Mouse (Mus musculus) forebrain, embryonic 13.5 days (tissue): Measurements from ENCODE around the gene Utp11. TPM values are rescaled to one million over a fixed set of nuclear protein-coding genes. Genes with fewer than 3 reads are reported as not detected.

Experiments used
- ATAC-seq: fragments of 200-750 bp; cut with Nextera tagmentation; 2 replicates; pipeline ENCODE4 v1.8.0; 2017
- H3K27ac ChIP-seq: fragments of 300-500 bp; sonication (generic); 2 replicates; pipeline ENCODE4 v1.5.1; 2015; ENCODE audit warnings: inconsistent platforms, mild to moderate bottlenecking, moderate library complexity
- H3K27me3 ChIP-seq: fragments of 300-500 bp; sonication (generic); 2 replicates; pipeline ENCODE4 v1.6.1; 2015; ENCODE audit warnings: mild to moderate bottlenecking, inconsistent platforms
- H3K36me3 ChIP-seq: fragments of 300-500 bp; sonication (generic); 2 replicates; pipeline ENCODE4 v1.6.1; 2015; ENCODE audit warnings: mild to moderate bottlenecking, inconsistent platforms; ENCODE audit not compliant: poor library complexity, severe bottlenecking
- H3K4me1 ChIP-seq: fragments of 300-500 bp; sonication (generic); 2 replicates; pipeline ENCODE4 v1.6.1; 2015; ENCODE audit warnings: inconsistent platforms
- H3K4me2 ChIP-seq: fragments of 300-500 bp; sonication (generic); 2 replicates; pipeline ENCODE4 v1.6.1; 2015; ENCODE audit warnings: inconsistent platforms, mild to moderate bottlenecking, moderate library complexity
- H3K4me3 ChIP-seq: fragments of 300-500 bp; sonication (generic); 2 replicates; pipeline ENCODE4 v1.5.1; 2015; ENCODE audit warnings: mild to moderate bottlenecking, inconsistent platforms
- H3K9ac ChIP-seq: fragments of 300-500 bp; sonication (generic); 2 replicates; pipeline ENCODE4 v1.6.1; 2015; ENCODE audit warnings: mild to moderate bottlenecking, inconsistent platforms
- H3K9me3 ChIP-seq: fragments of 300-500 bp; sonication (generic); replicated peaks from 2 replicates; pipeline ENCODE4 v1.6.1; 2016; ENCODE audit warnings: inconsistent platforms
- WGBS: fragments of 180-500 bp; shearing (Covaris S2); methylation state at CpG from one replicate; pipeline ENCODE4 v1.1.7; 2015; 5-methylcytosine and 5-hydroxymethylcytosine counted together
- polyA plus RNA-seq: library from polyadenylated mRNA; unstranded; fragments of >200 nt; fragmentation: Nextera tagmentation; extraction: Ambion mirVana; gene quantifications from 2 replicates; pipeline ENCODE4 v1.2.1, GENCODE M21; 2015

Gene Utp11
- polyA plus RNA-seq, 1 experiment from 2014 or later, result 59.1 TPM

DNA sequence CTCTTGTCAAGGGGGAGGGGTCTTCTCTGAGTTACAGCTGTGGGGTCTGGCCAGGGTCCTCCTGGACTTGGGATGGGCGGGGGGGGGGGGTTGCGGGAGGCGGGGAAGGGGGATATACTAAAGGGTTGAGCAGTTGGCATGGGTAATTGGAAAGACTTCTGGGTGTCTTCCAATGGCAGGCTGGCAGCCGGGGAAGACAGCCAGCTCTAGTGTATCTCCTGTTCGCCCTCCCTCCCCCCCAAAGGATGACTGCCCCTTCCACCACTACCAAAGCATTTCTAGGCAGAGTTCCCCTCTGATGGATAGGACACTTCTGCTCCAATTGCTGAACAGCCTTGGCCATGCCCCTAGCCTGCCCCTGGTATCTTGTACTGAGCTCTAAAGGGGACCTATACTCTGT, 8.5 kb upstream of the Utp11 start:
- Histone ChIP-seq H3K27me3 (peaks cover 7% of the 10 kb centered on the region; the same call in 1 of the 2 replicates), H3K36me3 (no peaks in the 10 kb centered on the region), H3K9me3 (no peaks in the 10 kb centered on the region), H3K4me2 (peak overlapping the region; percentile 98), H3K4me1 (peaks cover 53% of the 10 kb centered on the region), H3K27ac (no peak overlapping the region), H3K4me3 (peak overlapping the region; percentile 68; the same call in 1 of the 2 replicates), H3K9ac (no peak overlapping the region)
- WGBS, result 44% methylated on average over 3 of the region's 5 CpGs
- no peak for ATAC-seq

DNA sequence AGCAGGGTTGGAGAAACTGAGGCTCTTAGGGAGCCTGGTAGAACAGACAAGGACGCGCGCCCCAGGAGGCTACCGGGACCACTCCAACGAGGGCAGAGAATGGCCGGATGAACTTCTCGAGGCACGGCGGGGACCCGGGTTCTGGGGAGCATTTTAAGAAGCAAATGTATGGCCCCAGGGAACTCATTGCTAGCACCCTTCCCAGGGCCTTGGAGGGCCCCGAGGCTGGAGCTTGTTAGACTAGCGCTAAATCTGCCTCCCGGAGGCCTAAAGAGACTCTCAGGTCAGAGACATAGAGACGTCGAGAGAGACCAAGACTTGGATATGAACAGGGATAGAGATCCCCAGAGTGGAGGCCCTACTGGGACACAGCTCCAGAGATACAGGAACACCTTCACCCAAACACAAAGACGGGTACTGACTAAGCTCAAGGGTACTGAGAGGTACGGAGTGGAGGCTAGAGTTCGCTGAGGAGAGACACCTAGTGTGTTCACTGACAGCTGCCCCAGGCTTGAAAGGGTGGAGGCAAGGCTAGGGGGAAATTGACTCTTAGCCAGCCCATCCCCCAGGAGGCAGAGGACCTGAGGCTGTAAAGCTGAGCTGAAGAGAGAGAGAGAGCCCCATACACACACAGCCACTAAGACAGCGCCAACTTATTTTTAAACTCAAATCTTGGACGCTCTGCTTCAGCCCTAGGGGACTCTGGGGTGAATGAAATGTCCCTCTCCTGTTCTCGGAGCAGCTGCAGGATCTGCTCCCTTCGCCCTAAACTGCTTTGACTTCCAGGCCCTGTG, 7.8 kb upstream of the Utp11 start:
- peak overlapping the region; percentile 68 for H3K4me3 ChIP-seq
- H3K36me3 ChIP-seq, result no peaks in the 10 kb centered on the region
- peak overlapping the region; percentile 98 for H3K4me2 ChIP-seq
- 4% methylated on average over 22 of the region's 22 CpGs for WGBS
- peaks cover 53% of the 10 kb centered on the region for H3K4me1 ChIP-seq
- H3K27me3 ChIP-seq, result peaks cover 11% of the 10 kb centered on the region
- ATAC-seq, result no peak; the same call in 1 of the 2 replicates
- H3K9me3 ChIP-seq, result no peaks in the 10 kb centered on the region
- H3K27ac ChIP-seq, result no peak overlapping the region
- H3K9ac ChIP-seq, result peak overlapping the region; percentile 77

DNA sequence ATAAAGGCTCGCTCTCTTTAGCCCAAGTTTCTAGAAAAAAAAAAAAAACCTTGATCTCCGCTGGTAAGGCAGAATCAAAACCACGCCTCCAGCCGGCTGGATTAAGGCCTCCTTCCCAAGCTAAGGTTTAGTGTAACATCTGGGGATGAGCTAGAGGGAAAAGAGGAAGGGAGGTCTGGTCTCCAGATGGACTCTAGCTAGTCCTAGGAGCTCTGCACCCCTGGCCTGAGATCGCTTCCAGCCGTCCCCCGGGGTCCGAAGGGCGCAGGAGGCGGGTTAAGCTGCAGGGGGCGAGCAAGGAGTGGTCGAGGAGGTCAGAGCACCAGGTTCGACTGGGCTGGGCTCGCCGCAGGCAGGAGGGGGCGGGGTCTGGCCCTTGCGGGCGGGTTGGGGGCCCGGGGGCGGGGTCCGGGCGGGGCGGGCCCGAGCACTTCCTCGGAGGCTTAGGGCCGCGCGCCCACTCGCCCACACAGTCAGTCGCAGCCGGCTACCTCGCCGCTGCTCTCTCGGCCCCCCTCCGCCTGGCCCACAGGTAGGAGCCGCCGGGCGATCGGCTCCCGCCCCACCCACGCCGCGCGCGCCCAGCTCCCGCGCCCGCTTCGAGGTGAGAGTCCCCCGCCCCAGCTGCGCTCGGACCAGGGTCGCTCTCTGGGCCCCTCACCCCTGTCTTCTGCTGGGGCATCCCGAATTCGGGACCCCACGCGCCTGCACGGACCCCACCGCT, 7.0 kb upstream of the Utp11 start, which contains the start of gene Fhl3:
Gene Fhl3 (plus strand): TSS at position 454 of the 724 bp plus-strand sequence.
- under 1% methylated on average over 43 of the region's 59 CpGs for WGBS
- Histone ChIP-seq H3K4me3 (peak within 1 kb of the TSS; percentile 68), H3K9me3 (no peaks in the 10 kb centered on the region), H3K9ac (peak within 1 kb of the TSS; percentile 77), H3K27ac (no peak within 1 kb of the TSS), H3K4me2 (peak within 1 kb of the TSS; percentile 98), H3K4me1 (peaks cover 53% of the 10 kb centered on the region), H3K36me3 (no peaks in the 10 kb centered on the region), H3K27me3 (peaks cover 19% of the 10 kb centered on the region)
- ATAC-seq, result peak; percentile 68

DNA sequence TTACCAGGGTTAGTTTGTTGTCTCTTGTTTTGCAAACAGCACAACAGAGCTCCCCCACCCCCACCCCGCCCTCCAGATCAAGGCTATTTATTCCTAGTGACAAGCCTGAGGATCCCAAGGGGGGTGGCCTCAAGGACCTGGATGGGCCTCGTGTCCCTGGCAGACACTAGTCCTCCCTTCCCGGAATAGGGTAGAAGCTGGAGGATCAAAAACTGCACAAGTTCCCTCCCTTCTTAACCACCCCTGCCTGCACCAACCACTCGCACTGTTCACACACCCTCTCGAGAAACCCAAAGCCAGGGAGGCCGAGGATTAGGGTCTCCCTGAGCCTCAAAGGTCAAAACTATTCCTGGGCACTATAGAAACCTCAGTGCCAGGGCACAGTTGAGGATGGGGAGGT, 6.4 kb upstream of the Utp11 start:
- H3K36me3 ChIP-seq, result no peaks in the 10 kb centered on the region
- peak overlapping the region; percentile 77; the same call in 1 of the 2 replicates for H3K9ac ChIP-seq
- H3K27ac ChIP-seq, result no peak overlapping the region
- H3K4me3 ChIP-seq, result peak overlapping the region; percentile 68; the same call in 1 of the 2 replicates
- 3% methylated on average over 6 of the region's 6 CpGs for WGBS
- peak overlapping the region; percentile 98 for H3K4me2 ChIP-seq
- no peaks in the 10 kb centered on the region for H3K9me3 ChIP-seq
- peaks cover 49% of the 10 kb centered on the region for H3K4me1 ChIP-seq
- no peak for ATAC-seq
- H3K27me3 ChIP-seq, result peaks cover 25% of the 10 kb centered on the region

DNA sequence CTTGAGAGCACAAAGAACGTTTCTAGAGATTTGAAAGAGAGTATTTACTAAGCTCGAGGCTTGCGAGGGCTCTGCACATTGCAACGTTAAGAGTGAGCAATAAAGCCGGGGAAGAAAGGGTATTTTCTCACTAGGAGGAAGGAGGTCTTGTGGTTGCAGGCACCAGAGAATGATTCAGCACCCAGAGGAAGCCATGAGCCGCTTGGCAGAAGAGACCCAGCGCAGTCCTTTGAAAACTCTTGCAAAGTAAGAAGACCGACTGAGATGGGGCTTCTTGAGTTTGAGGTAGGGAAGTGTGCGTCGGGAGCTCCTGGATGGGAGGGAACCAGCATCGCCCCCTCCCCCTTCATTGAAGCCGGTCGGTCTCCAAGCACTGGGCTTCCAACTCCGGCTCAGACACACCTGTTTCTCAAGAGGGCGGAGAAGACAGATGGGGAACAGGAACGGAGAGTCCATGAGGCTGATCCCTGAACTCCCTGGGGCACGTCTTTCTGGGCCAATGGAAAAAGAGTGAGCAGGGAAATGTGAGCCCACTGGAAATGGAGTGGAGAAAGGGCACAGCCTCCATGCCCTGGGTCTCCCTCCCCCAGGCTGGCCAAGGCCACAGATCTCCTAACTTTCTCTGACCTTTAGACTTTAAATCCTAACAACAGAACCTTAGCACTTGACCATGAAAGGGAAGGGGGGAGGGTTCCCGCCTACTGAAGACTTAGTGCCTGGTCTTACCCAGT, 2.6 kb upstream of the Utp11 start:
- WGBS, result 14% methylated on average over 18 of the region's 18 CpGs
- Histone ChIP-seq H3K4me3 (no peak overlapping the region), H3K27me3 (peaks cover 25% of the 10 kb centered on the region), H3K9me3 (no peaks in the 10 kb centered on the region), H3K9ac (no peak overlapping the region), H3K4me2 (no peak overlapping the region), H3K4me1 (peaks cover 34% of the 10 kb centered on the region), H3K27ac (no peak overlapping the region), H3K36me3 (no peaks in the 10 kb centered on the region)
- no peak for ATAC-seq

DNA sequence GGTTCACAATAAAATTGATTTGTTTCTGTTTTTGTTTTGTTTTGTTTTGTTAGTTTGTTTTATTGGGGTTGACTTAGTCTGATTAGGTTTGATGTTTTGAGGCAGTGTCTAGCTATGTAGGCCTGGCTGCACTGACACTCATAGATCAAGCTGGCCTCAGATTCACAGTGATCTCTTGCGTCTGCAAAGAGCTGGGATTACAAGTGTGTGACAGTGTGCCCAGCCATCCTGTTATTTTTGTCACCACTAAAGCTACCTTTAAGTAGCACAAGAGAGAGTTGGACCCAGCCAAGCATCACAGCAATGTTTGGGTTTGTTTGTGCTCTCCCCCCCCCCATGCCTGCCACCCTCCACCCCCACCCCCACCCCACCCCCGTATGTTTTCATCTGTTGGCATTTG, 1.2 kb upstream of the Utp11 start:
- Histone ChIP-seq H3K9ac (no peak overlapping the region), H3K27ac (no peak overlapping the region), H3K9me3 (no peaks in the 10 kb centered on the region), H3K36me3 (0 out of 2 replicates have a peak, but pooled peaks cover under 1% of the 10 kb centered on the region), H3K4me3 (no peak overlapping the region), H3K27me3 (peaks cover 20% of the 10 kb centered on the region), H3K4me1 (peaks cover 21% of the 10 kb centered on the region), H3K4me2 (no peak overlapping the region)
- no peak for ATAC-seq
- WGBS, result 92% methylated on average over 2 of the region's 2 CpGs

DNA sequence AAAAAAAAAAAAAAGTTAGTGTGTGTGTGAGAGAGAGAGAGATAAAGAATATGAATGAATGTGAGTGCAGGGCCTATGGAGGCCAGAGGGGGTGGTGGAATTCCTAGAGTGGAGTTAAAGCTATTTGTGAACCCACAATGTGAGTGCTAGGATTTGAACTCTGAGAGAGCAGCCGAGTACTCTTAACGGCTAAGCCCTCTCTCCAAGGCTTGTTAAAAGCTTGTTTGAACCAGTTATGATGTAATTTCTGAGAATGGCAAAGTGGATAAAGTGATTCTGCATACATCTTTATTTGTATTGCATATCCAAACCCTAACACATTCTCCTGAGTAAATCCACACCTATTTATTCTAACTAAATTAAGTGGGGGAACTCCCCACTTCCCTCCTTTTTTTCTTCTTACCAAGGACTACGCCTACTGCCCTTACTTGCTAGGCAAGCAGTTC, 961 bp downstream of the Utp11 start:
- peak overlapping the region; percentile 91 for H3K4me2 ChIP-seq
- H3K27ac ChIP-seq, result no peak overlapping the region
- no peaks in the 10 kb centered on the region for H3K9me3 ChIP-seq
- ATAC-seq, result no peak
- H3K4me3 ChIP-seq, result peak overlapping the region; percentile 84
- WGBS, result 73% methylated on average over 3 of the region's 3 CpGs
- H3K4me1 ChIP-seq, result peaks cover 19% of the 10 kb centered on the region
- peaks cover 18% of the 10 kb centered on the region for H3K27me3 ChIP-seq
- peak overlapping the region; percentile 96 for H3K9ac ChIP-seq
- H3K36me3 ChIP-seq, result peaks cover 11% of the 10 kb centered on the region; the same call in 1 of the 2 replicates

DNA sequence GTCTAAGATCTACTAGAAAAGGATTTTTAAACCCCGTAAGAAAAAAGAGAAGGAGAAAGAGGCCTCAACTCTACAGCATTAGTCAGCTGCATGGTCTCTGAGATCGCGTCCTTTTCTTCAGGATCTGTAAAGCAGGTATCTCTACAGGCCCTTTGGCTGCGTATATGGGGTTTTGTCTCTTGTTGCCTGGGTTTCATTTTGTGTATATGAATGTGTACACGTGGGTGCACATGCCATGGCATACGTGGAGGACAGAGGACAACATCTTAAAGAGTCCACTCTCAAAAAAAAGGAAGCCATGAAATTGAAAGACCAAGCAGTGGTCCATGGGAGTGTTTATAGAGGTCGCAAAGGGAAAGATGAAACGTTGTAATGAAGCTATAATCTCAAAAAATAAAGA, 1.9 kb downstream of the Utp11 start:
- H3K4me2 ChIP-seq, result no peak overlapping the region
- peaks cover 16% of the 10 kb centered on the region; the same call in 1 of the 2 replicates for H3K36me3 ChIP-seq
- no peak overlapping the region for H3K4me3 ChIP-seq
- no peak for ATAC-seq
- no peak overlapping the region for H3K9ac ChIP-seq
- no peak overlapping the region for H3K27ac ChIP-seq
- peaks cover 19% of the 10 kb centered on the region for H3K4me1 ChIP-seq
- 90% methylated on average over 8 of the region's 8 CpGs for WGBS
- no peaks in the 10 kb centered on the region for H3K9me3 ChIP-seq
- peaks cover 15% of the 10 kb centered on the region for H3K27me3 ChIP-seq

DNA sequence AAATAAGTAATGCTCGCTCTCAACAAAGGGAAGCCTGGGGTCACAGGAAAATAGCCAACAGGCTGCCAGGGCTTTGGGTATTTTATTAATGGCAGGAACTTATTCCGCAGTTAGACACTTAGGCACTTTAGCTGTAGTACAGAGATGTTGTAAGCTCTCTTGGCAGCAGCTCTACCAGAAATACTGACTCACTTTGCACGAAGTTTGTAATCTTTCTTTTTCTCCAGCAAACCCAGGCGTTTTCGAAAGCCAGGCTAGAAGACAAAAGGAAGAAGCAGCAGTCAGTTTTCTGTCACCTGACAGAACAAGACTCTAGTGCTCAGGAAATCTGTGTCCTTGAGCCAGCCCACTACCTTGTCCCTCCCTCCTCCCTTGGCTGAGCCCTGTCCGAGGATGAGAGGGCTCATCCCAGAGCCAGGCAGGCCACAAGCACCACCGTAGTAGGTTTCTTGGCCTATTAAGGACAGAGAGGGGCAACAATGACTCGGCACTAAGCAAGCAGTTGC, 7.5 kb downstream of the Utp11 start:
- ATAC-seq, result no peak

DNA sequence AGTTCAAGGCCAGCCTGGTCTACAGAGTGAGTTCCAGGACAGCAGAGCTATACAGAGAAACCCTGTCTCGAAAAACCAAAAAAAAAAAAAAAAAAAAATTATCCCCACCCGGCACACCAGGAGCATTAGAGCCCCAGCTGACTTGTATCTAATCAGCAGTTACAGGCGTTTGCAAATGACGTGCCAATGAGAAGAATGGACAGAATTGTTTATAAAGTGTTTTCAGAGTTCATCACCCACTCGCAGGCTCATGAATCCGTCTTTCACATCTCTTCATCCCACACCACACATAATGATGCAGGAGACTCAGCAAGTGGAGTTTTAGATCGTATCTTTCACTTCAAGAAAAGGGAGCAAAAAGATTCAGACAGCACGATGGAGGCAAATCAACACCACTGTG, 7.9 kb downstream of the Utp11 start:
- H3K9ac ChIP-seq, result no peak overlapping the region
- peaks cover 66% of the 10 kb centered on the region for H3K36me3 ChIP-seq
- H3K9me3 ChIP-seq, result no peaks in the 10 kb centered on the region
- H3K27me3 ChIP-seq, result no peaks in the 10 kb centered on the region
- H3K4me1 ChIP-seq, result no peaks in the 10 kb centered on the region
- H3K27ac ChIP-seq, result no peak overlapping the region
- 89% methylated on average over 8 of the region's 8 CpGs for WGBS
- H3K4me2 ChIP-seq, result no peak overlapping the region
- no peak overlapping the region for H3K4me3 ChIP-seq
- no peak for ATAC-seq

More for the DNA sequence above, 7.5 kb downstream of the Utp11 start:
- Histone ChIP-seq H3K27ac (no peak overlapping the region), H3K9ac (no peak overlapping the region), H3K36me3 (peaks cover 61% of the 10 kb centered on the region), H3K4me2 (no peak overlapping the region), H3K4me1 (no peaks in the 10 kb centered on the region; the same call in 1 of the 2 replicates), H3K27me3 (no peaks in the 10 kb centered on the region), H3K4me3 (no peak overlapping the region), H3K9me3 (no peaks in the 10 kb centered on the region)
- WGBS, result 90% methylated on average over 8 of the region's 8 CpGs

DNA sequence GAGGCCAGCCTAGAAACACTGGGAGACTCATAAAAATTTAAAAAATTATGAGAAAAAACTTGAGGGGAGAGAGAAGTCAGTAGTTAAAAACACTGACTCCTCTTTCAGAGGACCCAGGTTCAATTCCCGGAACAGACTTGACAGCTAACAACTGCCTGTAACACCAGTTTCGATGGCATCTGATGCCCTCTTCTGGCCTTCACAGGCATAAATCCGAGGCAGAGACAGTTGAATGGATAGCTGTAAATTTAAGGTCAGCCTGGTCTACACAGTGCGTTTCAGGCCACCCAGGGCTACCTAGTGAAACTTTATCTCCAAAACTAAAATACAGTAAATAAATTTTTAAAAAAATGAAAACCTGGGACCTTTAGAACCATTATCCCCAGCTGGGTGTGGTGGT, 8.4 kb downstream of the Utp11 start:
- 80% methylated on average over 4 of the region's 4 CpGs for WGBS
- Histone ChIP-seq H3K9me3 (no peaks in the 10 kb centered on the region), H3K4me2 (no peak overlapping the region), H3K4me3 (no peak overlapping the region), H3K9ac (no peak overlapping the region), H3K36me3 (peaks cover 71% of the 10 kb centered on the region), H3K4me1 (no peaks in the 10 kb centered on the region), H3K27me3 (no peaks in the 10 kb centered on the region), H3K27ac (no peak overlapping the region)
- ATAC-seq, result no peak
